Mouse (Mus musculus) thymus, adult 2 months (tissue): ENCODE results near the gene Gsg1.

Source experiments
- CTCF ChIP-seq: fragments of 200-500 bp; IDR thresholded peaks from 2 replicates; pipeline ENCODE4 v1.5.1; 2012; ENCODE audit warnings: mild to moderate bottlenecking, control low read depth, low read length, moderate library complexity, borderline replicate concordance; ENCODE audit not compliant: control insufficient read depth, poor library complexity, insufficient read depth; ENCODE audit errors: extremely low read depth
- POLR2A ChIP-seq: fragments of 200-500 bp; IDR thresholded peaks from 2 replicates; pipeline ENCODE4 v1.6.1; 2012; ENCODE audit warnings: mild to moderate bottlenecking, low read length, control low read depth, moderate library complexity; ENCODE audit not compliant: control insufficient read depth, poor library complexity, insufficient read depth; ENCODE audit errors: extremely low read depth

DNA sequence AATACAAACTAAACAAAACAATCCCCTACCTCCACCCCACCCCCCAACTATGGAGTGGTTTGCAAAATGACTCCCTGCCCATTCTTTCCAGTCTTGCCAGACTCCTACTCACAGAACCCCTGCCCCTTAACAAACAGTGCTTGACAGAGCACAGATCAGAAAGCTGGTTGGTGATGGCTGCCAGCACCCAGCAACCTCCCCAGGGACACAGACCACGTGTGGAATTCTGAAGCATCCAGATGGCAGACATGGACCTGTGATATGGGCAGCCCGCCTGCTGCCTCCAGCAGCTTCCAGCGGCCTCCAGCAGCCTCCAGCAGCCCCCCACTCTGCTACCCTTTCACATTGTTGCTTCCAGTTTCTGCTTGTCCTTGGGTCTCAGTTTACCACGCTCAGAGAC is 21.1 kb upstream of the Gsg1 start:
- TF ChIP-seq CTCF, result no peak
- no peak for TF ChIP-seq POLR2A
